Mouse (Mus musculus) lung, adult 2 months (tissue): ENCODE measurements at regions not wholly inside any gene's neighbourhood (a gene's known extent, or its start where the extent isn't known, plus 50 kb on each side); places are given as distances from the start of the nearest gene placed in this dataset.
A peak's percentile ranks its signal among the peaks of the same experiment; 100 is the strongest.

Experiments
- CTCF ChIP-seq: fragments of 200-500 bp; IDR thresholded peaks from 2 replicates; pipeline ENCODE4 v1.5.1; 2011; ENCODE audit warnings: mild to moderate bottlenecking, low read length, control low read depth; ENCODE audit not compliant: insufficient read depth
- POLR2A ChIP-seq: fragments of 200-500 bp; IDR thresholded peaks from 2 replicates; pipeline ENCODE4 v1.6.1; 2011; ENCODE audit warnings: low read depth, mild to moderate bottlenecking, control low read depth, low read length, borderline replicate concordance; ENCODE audit errors: extremely low read depth

- TF ChIP-seq POLR2A (no peak), CTCF (0 out of 2 replicates have a peak, but pooled peaks have one; percentile 6)
Observed at GRCm38 (mm10) chr15:33975077-33975476, 382.6 kb downstream of the 9430069I07Rik start.
